Mouse (Mus musculus): ENCODE measurements around the gene Cbfb. TPM values are rescaled to one million over a fixed set of nuclear protein-coding genes. Genes with fewer than 3 reads are reported as not detected.

The Cbfb gene
- total RNA-seq (2014; rRNA removed), result 13.2 and 15.7 TPM in 2 replicates
- 1.8 and 2.8 TPM in 2 replicates for polyA plus RNA-seq (2012; rRNA removed)

DNA sequence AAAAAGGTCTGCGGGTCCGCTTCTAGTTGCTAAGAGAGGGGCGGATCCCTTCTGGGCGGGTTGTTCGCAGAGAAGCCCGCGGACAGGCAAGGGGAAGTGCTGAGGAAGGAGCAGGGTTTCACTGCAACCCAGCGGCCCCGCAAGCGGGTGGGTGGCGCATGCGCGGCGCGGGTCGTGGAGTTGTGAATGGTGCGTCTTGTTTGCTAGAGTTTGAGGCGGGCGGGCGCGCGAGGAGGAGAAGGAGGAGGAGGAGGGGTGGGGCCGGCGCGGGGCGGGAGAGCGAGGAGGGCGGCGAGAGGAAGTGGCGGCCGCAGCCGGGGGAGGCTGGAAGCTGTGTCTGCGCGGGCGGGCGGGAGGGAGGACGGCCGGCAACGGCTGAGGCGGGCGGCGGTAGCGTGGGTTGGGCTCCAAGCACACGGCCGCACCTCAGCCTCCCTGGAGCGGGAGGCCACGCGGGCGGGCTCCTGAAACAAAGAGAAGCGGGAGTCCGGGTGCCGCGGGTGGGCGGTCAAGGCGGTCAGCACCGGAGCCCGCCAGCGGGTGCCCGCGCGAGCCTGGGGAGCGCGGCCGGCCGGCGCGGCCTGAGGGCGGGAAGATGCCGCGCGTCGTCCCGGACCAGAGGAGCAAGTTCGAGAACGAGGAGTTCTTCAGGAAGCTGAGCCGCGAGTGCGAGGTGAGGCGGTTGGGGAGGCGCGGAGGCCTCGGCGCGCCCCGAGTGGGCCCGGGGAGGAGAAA lies at the start of gene Cbfb:
TSS of gene Cbfb (plus strand) at position 294 of the 735 bp plus-strand sequence.
- Histone ChIP-seq H3K79me2 (ENCODE audit: control insufficient read depth, insufficient read depth, low read length) (peaks cover 11% of the 10 kb centered on the region; the same call in 1 of the 2 replicates), H3K27me3 (ENCODE audit: control insufficient read depth, insufficient read depth, low read length) (no peaks in the 10 kb centered on the region), H3K9ac (ENCODE audit: low read depth, low read length) (peak within 1 kb of the TSS; percentile 85), H3K36me3 (ENCODE audit: control insufficient read depth, insufficient read depth, low read length) (no peaks in the 10 kb centered on the region; the same call in 1 of the 2 replicates), H3K27ac (replicated peaks; ENCODE audit: insufficient read depth, low read depth, low read length) (peak within 1 kb of the TSS; percentile 63), H3K4me1 (ENCODE audit: control insufficient read depth, insufficient read depth, low read length) (no peaks in the 10 kb centered on the region; the same call in 1 of the 2 replicates), H3K4me3 (ENCODE audit: insufficient read depth, low read depth, low read length) (peak within 1 kb of the TSS; percentile 82)
- WGBS, result under 1% methylated on average over 69 of the region's 86 CpGs
- TF ChIP-seq POLR2A (IDR thresholded peaks at IDR 0.05; ENCODE audit: extremely low read depth, insufficient read depth, low read length) (peak; percentile 30; the same call in 1 of the 2 replicates), CTCF (IDR thresholded peaks at IDR 0.05; ENCODE audit: low read depth, low read length) (no peak)
- DNase-seq (ENCODE audit: extremely low read depth, low read depth, low spot score), result peak; percentile 79

DNA sequence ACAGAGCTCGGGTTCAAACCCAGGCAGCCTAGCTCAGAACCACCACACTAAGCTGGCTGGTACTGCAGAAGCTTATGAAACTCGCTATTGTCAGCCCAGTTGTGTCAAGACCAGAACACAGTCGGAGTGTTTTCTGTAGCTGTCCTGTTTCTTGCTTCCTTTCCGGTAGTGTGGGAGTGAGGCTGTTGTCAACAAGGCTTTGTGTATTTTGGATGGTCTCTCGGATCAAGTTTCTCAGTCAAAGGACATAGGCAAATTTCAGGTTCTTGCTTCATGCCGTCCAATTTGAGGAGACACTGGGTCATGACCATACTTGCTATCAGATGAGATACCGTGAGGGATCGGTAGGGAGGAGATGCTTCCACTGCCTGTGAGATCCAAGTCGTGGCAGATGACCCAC lies 40.6 kb upstream of the Cbfb start:
- 22% methylated on average over 9 of the region's 9 CpGs for WGBS
- Histone ChIP-seq H3K79me2 (ENCODE audit: control insufficient read depth, insufficient read depth, low read length) (no peaks in the 10 kb centered on the region), H3K36me3 (ENCODE audit: control insufficient read depth, insufficient read depth, low read length) (no peaks in the 10 kb centered on the region), H3K4me3 (ENCODE audit: insufficient read depth, low read depth, low read length) (no peak overlapping the region), H3K27me3 (ENCODE audit: control insufficient read depth, insufficient read depth, low read length) (no peaks in the 10 kb centered on the region), H3K4me1 (ENCODE audit: control insufficient read depth, insufficient read depth, low read length) (peaks cover 24% of the 10 kb centered on the region), H3K9ac (ENCODE audit: low read depth, low read length) (no peak overlapping the region), H3K27ac (replicated peaks; ENCODE audit: insufficient read depth, low read depth, low read length) (peak overlapping the region; percentile 69)
- DNase-seq (ENCODE audit: extremely low read depth, low read depth, low spot score), result peak; percentile 95
- TF ChIP-seq CTCF (IDR thresholded peaks at IDR 0.05; ENCODE audit: low read depth, low read length) (no peak), POLR2A (IDR thresholded peaks at IDR 0.05; ENCODE audit: extremely low read depth, insufficient read depth, low read length) (no peak)

DNA sequence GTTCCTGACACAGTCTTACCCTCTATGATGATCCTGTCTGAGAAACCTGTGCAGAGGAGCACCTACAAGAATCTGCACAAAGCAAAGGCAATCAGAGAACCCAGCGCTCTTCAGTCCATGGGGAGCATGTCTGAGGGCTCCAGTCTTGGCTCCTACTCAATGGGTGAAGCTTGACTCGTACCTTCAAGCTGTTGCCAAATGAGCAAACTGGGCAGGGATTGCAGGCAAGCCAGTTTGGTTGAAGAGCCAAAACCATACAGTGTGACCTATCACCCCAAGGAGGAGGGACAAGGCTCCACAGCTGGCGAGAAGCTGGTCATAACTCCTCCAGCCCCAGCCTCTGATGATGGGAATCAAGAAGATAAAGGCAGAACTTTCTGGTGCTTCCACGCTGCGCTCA lies 39.0 kb upstream of the Cbfb start, which contains the start of gene Ces4a:
TSS of gene Ces4a (plus strand) at position 292 of the 400 bp plus-strand sequence.
- Histone ChIP-seq H3K79me2 (ENCODE audit: control insufficient read depth, insufficient read depth, low read length) (no peaks in the 10 kb centered on the region), H3K4me3 (ENCODE audit: insufficient read depth, low read depth, low read length) (no peak within 1 kb of the TSS), H3K4me1 (ENCODE audit: control insufficient read depth, insufficient read depth, low read length) (peaks cover 24% of the 10 kb centered on the region), H3K36me3 (ENCODE audit: control insufficient read depth, insufficient read depth, low read length) (no peaks in the 10 kb centered on the region), H3K27ac (replicated peaks; ENCODE audit: insufficient read depth, low read depth, low read length) (no peak within 1 kb of the TSS; the same call in 1 of the 2 replicates), H3K27me3 (ENCODE audit: control insufficient read depth, insufficient read depth, low read length) (no peaks in the 10 kb centered on the region), H3K9ac (ENCODE audit: low read depth, low read length) (no peak within 1 kb of the TSS)
- no peak for TF ChIP-seq POLR2A (IDR thresholded peaks at IDR 0.05; ENCODE audit: extremely low read depth, insufficient read depth, low read length)
- no peak for TF ChIP-seq CTCF (IDR thresholded peaks at IDR 0.05; ENCODE audit: low read depth, low read length)
- peak; percentile 82 for DNase-seq (ENCODE audit: extremely low read depth, low read depth, low spot score)
- WGBS, result 49% methylated on average over 5 of the region's 5 CpGs

DNA sequence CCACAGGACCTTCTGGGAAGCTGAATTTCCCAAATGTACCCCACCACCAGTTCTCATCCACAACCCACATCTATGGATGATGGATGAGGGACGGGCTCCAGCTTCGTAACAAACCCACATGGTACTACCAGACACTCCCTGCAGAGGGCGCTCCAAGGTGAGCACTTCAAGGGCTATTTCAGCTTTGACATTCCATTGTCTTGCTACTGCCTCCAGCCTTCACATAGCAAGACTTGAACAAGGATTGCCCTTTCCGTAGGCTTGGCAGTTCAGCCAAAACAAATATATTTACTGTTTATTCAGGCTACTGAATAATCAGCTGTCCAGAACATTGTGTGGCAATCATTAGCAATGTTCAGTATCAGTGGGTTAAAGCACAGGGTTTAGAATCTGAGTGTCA lies 32.1 kb upstream of the Cbfb start:
- peak; percentile 99 for DNase-seq (ENCODE audit: extremely low read depth, low read depth, low spot score)
- WGBS, result 4% methylated on average over 4 of the region's 4 CpGs

DNA sequence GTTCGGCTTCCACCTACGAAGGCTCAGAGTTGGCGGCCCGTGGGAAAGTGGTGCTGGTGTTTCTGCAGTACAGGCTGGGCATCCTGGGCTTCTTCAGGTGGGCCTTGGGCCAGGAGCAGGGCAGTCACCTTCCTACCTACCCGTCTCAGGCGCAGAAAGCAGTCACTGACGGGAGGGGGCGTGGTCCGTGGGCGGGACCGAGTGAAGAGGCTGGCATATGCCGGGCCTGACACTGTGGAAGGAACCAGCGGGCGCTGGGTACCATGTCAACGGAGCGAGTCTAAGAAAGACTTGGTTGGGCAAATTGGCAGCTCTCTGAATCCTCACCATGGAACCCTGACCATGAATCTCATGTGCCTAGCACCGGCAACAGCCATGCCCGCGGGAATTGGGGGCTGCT lies 28.1 kb upstream of the Cbfb start:
- H3K27me3 ChIP-seq (ENCODE audit: control insufficient read depth, insufficient read depth, low read length), result no peaks in the 10 kb centered on the region
- no peak overlapping the region for H3K27ac ChIP-seq (replicated peaks; ENCODE audit: insufficient read depth, low read depth, low read length)
- H3K4me1 ChIP-seq (ENCODE audit: control insufficient read depth, insufficient read depth, low read length), result no peaks in the 10 kb centered on the region
- TF ChIP-seq POLR2A (IDR thresholded peaks at IDR 0.05; ENCODE audit: extremely low read depth, insufficient read depth, low read length) (no peak), CTCF (IDR thresholded peaks at IDR 0.05; ENCODE audit: low read depth, low read length) (no peak)
- H3K36me3 ChIP-seq (ENCODE audit: control insufficient read depth, insufficient read depth, low read length), result no peaks in the 10 kb centered on the region
- no peaks in the 10 kb centered on the region for H3K79me2 ChIP-seq (ENCODE audit: control insufficient read depth, insufficient read depth, low read length)
- H3K9ac ChIP-seq (ENCODE audit: low read depth, low read length), result no peak overlapping the region
- no peak for DNase-seq (ENCODE audit: extremely low read depth, low read depth, low spot score)
- WGBS, result 35% methylated on average over 19 of the region's 19 CpGs
- H3K4me3 ChIP-seq (ENCODE audit: insufficient read depth, low read depth, low read length), result no peak overlapping the region

More for the DNA sequence above, 32.1 kb upstream of the Cbfb start:
- Histone ChIP-seq H3K27ac (replicated peaks; ENCODE audit: insufficient read depth, low read depth, low read length) (no peak overlapping the region), H3K9ac (ENCODE audit: low read depth, low read length) (no peak overlapping the region), H3K36me3 (ENCODE audit: control insufficient read depth, insufficient read depth, low read length) (no peaks in the 10 kb centered on the region), H3K4me1 (ENCODE audit: control insufficient read depth, insufficient read depth, low read length) (no peaks in the 10 kb centered on the region), H3K79me2 (ENCODE audit: control insufficient read depth, insufficient read depth, low read length) (no peaks in the 10 kb centered on the region), H3K4me3 (ENCODE audit: insufficient read depth, low read depth, low read length) (no peak overlapping the region), H3K27me3 (ENCODE audit: control insufficient read depth, insufficient read depth, low read length) (no peaks in the 10 kb centered on the region)
- TF ChIP-seq POLR2A (IDR thresholded peaks at IDR 0.05; ENCODE audit: extremely low read depth, insufficient read depth, low read length) (no peak), CTCF (IDR thresholded peaks at IDR 0.05; ENCODE audit: low read depth, low read length) (peak; percentile 85)

DNA sequence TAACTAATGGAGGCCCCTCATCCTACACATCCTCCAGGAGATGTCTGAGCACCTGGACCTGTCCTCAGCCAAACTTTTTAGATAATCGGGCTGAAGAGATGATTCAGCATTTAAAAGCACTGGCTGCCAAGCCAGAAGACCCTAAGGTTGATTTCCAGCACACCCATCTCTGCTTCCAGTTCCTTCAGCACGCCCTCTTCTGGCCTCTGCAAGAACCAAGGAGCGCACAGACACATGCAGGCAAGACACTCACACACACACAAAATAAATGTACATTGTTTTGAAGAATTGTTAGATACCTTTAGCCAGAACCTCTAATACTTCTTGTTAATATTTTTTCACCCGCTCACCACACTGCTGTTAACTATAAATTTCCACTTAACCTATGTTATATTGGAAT lies 18.8 kb upstream of the Cbfb start:
- TF ChIP-seq POLR2A (IDR thresholded peaks at IDR 0.05; ENCODE audit: extremely low read depth, insufficient read depth, low read length) (no peak), CTCF (IDR thresholded peaks at IDR 0.05; ENCODE audit: low read depth, low read length) (no peak)
- WGBS, result 79% methylated on average over 4 of the region's 4 CpGs
- DNase-seq (ENCODE audit: extremely low read depth, low read depth, low spot score), result no peak
- Histone ChIP-seq H3K36me3 (ENCODE audit: control insufficient read depth, insufficient read depth, low read length) (no peaks in the 10 kb centered on the region), H3K9ac (ENCODE audit: low read depth, low read length) (no peak overlapping the region), H3K27ac (replicated peaks; ENCODE audit: insufficient read depth, low read depth, low read length) (no peak overlapping the region), H3K79me2 (ENCODE audit: control insufficient read depth, insufficient read depth, low read length) (no peaks in the 10 kb centered on the region), H3K4me1 (ENCODE audit: control insufficient read depth, insufficient read depth, low read length) (peaks cover 8% of the 10 kb centered on the region; the same call in 1 of the 2 replicates), H3K27me3 (ENCODE audit: control insufficient read depth, insufficient read depth, low read length) (no peaks in the 10 kb centered on the region), H3K4me3 (ENCODE audit: insufficient read depth, low read depth, low read length) (no peak overlapping the region)

Data from liver, adult 2 months (tissue).